Mouse (Mus musculus) liver, embryonic 12.5 days (tissue): ENCODE measurements around the gene Csrnp1. TPM values are rescaled to one million over a fixed set of nuclear protein-coding genes. Genes with fewer than 3 reads are reported as not detected.
A peak's percentile ranks its signal among the peaks of the same experiment; 100 is the strongest.

Experiments used
- ATAC-seq: fragments of 200-750 bp; cut with Nextera tagmentation; 2 replicates; pipeline ENCODE4 v1.8.0; 2017; ENCODE audit warnings: moderate number of reproducible peaks, mild to moderate bottlenecking, moderate library complexity
- H3K27ac ChIP-seq: fragments of 300-500 bp; sonication (generic); 2 replicates; pipeline ENCODE4 v1.5.1; 2016; ENCODE audit warnings: mild to moderate bottlenecking
- H3K27me3 ChIP-seq: fragments of 300-500 bp; sonication (generic); replicated peaks from 2 replicates; pipeline ENCODE4 v1.6.1; 2016; ENCODE audit warnings: mild to moderate bottlenecking, moderate library complexity
- H3K36me3 ChIP-seq: fragments of 300-500 bp; sonication (generic); 2 replicates; pipeline ENCODE4 v1.6.1; 2016; ENCODE audit warnings: mild to moderate bottlenecking, moderate library complexity
- H3K4me1 ChIP-seq: fragments of 300-500 bp; sonication (generic); 2 replicates; pipeline ENCODE4 v1.6.1; 2016
- H3K4me2 ChIP-seq: fragments of 300-500 bp; sonication (generic); 2 replicates; pipeline ENCODE4 v1.6.1; 2016; ENCODE audit warnings: mild to moderate bottlenecking, moderate library complexity
- H3K4me3 ChIP-seq: fragments of 300-500 bp; sonication (generic); 2 replicates; pipeline ENCODE4 v1.5.1; 2016; ENCODE audit warnings: mild to moderate bottlenecking, moderate library complexity
- H3K9ac ChIP-seq: fragments of 300-500 bp; sonication (generic); 2 replicates; pipeline ENCODE4 v1.6.1; 2016; ENCODE audit warnings: mild to moderate bottlenecking, moderate library complexity
- H3K9me3 ChIP-seq: fragments of 300-500 bp; sonication (generic); replicated peaks from 2 replicates; pipeline ENCODE4 v1.6.1; 2016; ENCODE audit warnings: mild to moderate bottlenecking, moderate library complexity
- WGBS: fragments of 180-500 bp; shearing (Covaris S2); methylation state at CpG from one replicate; pipeline ENCODE4 v1.1.7; 2016; ENCODE audit not compliant: insufficient replicate concordance; 5-methylcytosine and 5-hydroxymethylcytosine counted together
- polyA plus RNA-seq: library from polyadenylated mRNA; unstranded; fragments of >200 nt; fragmentation: Nextera tagmentation; extraction: Ambion mirVana; gene quantifications from 2 replicates; pipeline ENCODE4 v1.2.1, GENCODE M21; 2016

The Csrnp1 gene
- 1.5 and 1.9 TPM in 2 replicates for polyA plus RNA-seq

DNA sequence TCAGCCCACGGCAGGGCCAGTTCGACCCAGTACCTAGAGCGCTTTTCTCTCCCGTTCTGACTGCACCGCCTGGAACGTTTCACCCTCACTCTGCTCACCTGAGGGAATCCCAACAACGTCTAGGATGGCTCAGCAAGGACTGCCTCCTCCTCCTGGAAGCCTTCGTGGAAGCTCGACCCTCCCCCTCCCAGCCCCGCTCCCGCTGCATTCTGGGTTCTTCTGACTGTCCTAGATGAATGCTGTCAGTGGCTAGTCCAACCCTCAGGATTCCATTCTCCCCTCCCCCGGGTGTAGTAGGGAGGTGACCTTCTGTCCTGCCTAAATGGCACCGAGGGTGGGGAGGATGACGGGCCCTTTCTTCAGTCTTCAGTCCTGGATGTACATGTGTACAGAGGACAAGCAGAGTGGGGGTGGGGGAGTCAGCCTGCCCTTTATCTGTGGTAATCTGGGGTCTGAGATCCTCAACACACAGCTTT, at the start of gene Csrnp1:
Gene Csrnp1 (minus strand): TSS at position 123 of the 476 bp plus-strand sequence.
- H3K4me1 ChIP-seq = peaks cover 51% of the 10 kb centered on the region
- 13% methylated on average over 14 of the region's 14 CpGs for WGBS
- H3K9ac ChIP-seq = peak within 1 kb of the TSS; percentile 73
- no peaks in the 10 kb centered on the region for H3K36me3 ChIP-seq
- H3K9me3 ChIP-seq = no peaks in the 10 kb centered on the region
- H3K27ac ChIP-seq = peak within 1 kb of the TSS; percentile 69
- H3K4me2 ChIP-seq = peak within 1 kb of the TSS; percentile 99
- peak within 1 kb of the TSS; percentile 69 for H3K4me3 ChIP-seq
- no peak for ATAC-seq
- H3K27me3 ChIP-seq = peaks cover 49% of the 10 kb centered on the region

DNA sequence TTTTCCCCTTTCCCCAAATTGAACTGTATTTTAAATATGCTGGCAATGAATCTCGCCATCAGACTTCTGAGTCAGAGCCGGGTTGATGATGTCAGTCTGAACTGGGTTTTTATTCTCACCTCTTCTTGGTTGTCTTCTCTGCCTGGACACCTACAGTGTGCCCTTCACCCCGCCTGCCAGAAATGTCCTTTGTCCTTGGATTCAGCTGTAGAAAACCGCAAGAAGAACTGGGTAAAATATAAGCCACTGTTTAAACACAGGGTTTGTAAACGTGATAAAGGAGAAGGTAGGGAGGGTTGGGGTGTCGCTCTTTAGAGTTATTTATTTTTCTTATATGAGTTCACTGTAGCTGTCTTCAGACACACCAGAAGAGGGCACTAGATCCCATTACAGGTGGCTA, 48.3 kb upstream of the Csrnp1 start:
- WGBS = 66% methylated on average over 6 of the region's 6 CpGs
- Histone ChIP-seq H3K9me3 (no peaks in the 10 kb centered on the region), H3K27me3 (no peaks in the 10 kb centered on the region), H3K4me1 (peaks cover 8% of the 10 kb centered on the region), H3K27ac (no peak overlapping the region), H3K9ac (no peak overlapping the region), H3K4me3 (no peak overlapping the region), H3K4me2 (no peak overlapping the region), H3K36me3 (no peaks in the 10 kb centered on the region)
- no peak for ATAC-seq

DNA sequence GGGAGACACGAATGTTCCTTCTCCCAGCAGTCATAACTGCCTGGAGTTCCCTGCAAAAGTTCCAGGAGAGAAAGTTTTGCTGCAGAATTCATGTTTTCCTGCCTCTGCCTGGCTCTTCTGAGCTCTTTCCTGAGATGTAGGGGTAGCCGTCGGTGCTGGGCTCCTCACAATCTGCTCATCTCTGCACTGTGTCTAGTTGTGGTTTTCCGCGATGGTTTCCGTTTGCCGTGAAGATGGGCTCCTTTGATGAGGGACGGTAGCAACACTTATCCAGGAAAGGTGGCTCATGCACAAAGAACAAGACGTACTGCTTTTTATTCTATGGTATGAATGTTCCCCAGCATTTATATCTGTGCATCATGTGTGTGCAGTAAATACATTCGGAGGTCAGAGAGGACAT, 46.0 kb upstream of the Csrnp1 start:
- ATAC-seq = no peak
- WGBS = 30% methylated on average over 10 of the region's 10 CpGs
- H3K4me3 ChIP-seq = no peak overlapping the region

DNA sequence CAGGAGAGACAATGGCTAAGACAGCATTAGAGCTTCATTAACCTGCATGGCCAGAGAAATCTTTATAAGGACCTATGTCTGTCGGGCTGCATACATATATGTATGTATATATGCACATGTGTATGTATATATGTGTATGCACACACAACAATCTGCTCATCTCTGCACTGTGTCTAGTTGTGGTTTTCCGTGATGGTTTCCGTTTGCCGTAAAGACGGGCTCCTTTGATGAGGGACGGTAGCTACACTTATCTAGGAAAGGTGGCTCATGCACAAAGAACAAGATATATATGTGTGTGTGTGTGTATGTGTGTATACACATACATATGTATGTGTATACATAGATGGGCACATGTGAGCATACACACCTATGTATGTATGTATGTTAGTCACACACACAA, 45.4 kb upstream of the Csrnp1 start:
- H3K36me3 ChIP-seq = no peaks in the 10 kb centered on the region
- peaks cover 5% of the 10 kb centered on the region for H3K27me3 ChIP-seq
- H3K9ac ChIP-seq = no peak overlapping the region
- ATAC-seq = no peak
- H3K4me3 ChIP-seq = no peak overlapping the region
- peaks cover 14% of the 10 kb centered on the region for H3K4me1 ChIP-seq
- WGBS = 58% methylated on average over 6 of the region's 6 CpGs
- H3K4me2 ChIP-seq = no peak overlapping the region
- H3K9me3 ChIP-seq = no peaks in the 10 kb centered on the region
- no peak overlapping the region for H3K27ac ChIP-seq

More for the DNA sequence above, 46.0 kb upstream of the Csrnp1 start:
- H3K27ac ChIP-seq = no peak overlapping the region
- H3K4me2 ChIP-seq = no peak overlapping the region
- no peak overlapping the region for H3K9ac ChIP-seq
- H3K27me3 ChIP-seq = peaks cover 5% of the 10 kb centered on the region
- no peaks in the 10 kb centered on the region for H3K36me3 ChIP-seq
- no peaks in the 10 kb centered on the region for H3K9me3 ChIP-seq
- peaks cover 14% of the 10 kb centered on the region for H3K4me1 ChIP-seq

DNA sequence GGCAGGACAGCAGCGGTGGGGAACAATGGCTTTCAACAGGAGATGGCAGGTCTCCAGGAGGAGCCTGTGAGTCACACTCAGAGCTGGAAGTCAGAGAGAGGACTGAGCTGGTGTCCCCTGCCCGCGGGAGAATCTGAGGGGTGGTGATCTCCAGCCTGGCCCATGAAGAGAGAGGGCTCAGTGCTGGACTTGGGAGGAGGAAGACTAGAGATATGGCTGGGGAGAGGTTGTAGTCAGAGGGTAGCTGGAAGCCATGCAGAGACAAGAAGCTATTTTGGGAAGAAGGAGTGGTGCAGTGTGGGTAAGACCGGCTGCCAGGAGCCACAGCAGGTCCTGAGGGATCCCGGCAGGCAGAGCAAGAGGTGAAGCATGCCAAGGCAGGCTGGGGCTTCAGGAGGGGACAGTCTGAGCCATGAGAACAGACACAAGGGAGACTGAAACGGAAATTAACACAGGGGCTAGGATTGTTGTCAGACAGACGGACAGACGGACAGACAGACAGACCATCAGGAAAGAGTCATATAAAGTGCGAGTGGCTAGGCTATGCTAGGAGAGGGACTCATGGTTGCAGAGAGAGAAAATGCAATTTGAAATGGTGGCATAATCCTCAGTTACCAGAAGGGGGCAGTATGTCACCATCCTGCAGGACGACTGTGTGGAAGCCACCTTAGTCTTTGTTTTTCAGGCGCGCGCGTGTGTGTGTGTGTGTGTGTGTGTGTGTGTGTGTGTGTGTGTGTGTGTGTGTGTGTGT, 43.1 kb upstream of the Csrnp1 start:
- H3K9me3 ChIP-seq = no peaks in the 10 kb centered on the region
- 22% methylated on average over 14 of the region's 14 CpGs for WGBS

DNA sequence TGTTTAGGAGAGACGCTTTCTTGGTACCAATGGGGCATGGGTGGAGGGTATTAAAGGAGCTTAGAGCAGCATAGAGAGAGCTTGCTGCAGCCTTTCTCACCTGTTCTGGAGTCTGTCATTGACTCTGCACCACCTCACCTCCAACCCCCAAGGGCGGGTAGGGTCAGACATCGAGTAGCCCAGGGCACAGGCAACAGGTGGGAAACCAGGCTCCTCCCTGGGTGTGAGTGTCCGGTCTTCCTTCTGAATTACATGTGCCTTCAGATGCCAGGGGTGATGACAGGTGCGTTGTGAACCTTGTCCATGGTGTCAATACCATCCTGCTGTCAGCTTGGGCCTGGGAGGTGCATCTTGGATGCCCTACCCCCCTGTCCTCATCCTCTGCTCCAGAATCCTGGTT, 40.2 kb upstream of the Csrnp1 start:
- Histone ChIP-seq H3K4me2 (no peak overlapping the region), H3K4me3 (no peak overlapping the region), H3K27ac (no peak overlapping the region), H3K4me1 (peaks cover 9% of the 10 kb centered on the region), H3K9ac (no peak overlapping the region), H3K36me3 (no peaks in the 10 kb centered on the region), H3K27me3 (peaks cover 5% of the 10 kb centered on the region), H3K9me3 (no peaks in the 10 kb centered on the region)
- 66% methylated on average over 5 of the region's 5 CpGs for WGBS
- no peak; the same call in 1 of the 2 replicates for ATAC-seq

More for the DNA sequence above, 43.1 kb upstream of the Csrnp1 start:
- no peak overlapping the region for H3K4me3 ChIP-seq
- no peak overlapping the region for H3K27ac ChIP-seq
- peaks cover 5% of the 10 kb centered on the region for H3K27me3 ChIP-seq
- ATAC-seq = no peak; the same call in 1 of the 2 replicates
- H3K9ac ChIP-seq = no peak overlapping the region
- peaks cover 14% of the 10 kb centered on the region for H3K4me1 ChIP-seq
- peak overlapping the region; percentile 14 for H3K4me2 ChIP-seq
- no peaks in the 10 kb centered on the region for H3K36me3 ChIP-seq

DNA sequence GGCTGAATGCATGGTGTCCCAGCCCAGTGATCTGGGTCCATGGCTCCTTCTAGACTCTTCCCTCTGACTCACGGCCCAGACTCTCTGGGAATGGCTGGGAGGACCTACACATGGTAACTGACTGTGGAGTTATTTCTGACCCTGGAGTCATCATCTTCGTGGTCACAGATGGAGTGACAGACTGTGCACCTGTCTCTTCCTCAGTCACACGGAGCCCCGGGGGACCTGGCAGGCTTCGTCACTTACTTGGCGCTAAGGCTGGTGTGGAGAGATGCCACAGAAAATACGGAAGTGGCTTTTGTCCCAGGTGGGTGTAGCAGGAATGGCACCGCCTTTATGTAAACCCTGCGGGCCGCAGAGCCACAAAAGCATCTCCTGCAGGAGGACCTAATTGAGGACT, 39.7 kb upstream of the Csrnp1 start:
- Histone ChIP-seq H3K4me3 (no peak overlapping the region), H3K9ac (no peak overlapping the region), H3K9me3 (no peaks in the 10 kb centered on the region), H3K27ac (no peak overlapping the region), H3K36me3 (no peaks in the 10 kb centered on the region), H3K4me1 (peaks cover 9% of the 10 kb centered on the region), H3K27me3 (peaks cover 5% of the 10 kb centered on the region), H3K4me2 (no peak overlapping the region)
- 64% methylated on average over 10 of the region's 10 CpGs for WGBS
- ATAC-seq = no peak

DNA sequence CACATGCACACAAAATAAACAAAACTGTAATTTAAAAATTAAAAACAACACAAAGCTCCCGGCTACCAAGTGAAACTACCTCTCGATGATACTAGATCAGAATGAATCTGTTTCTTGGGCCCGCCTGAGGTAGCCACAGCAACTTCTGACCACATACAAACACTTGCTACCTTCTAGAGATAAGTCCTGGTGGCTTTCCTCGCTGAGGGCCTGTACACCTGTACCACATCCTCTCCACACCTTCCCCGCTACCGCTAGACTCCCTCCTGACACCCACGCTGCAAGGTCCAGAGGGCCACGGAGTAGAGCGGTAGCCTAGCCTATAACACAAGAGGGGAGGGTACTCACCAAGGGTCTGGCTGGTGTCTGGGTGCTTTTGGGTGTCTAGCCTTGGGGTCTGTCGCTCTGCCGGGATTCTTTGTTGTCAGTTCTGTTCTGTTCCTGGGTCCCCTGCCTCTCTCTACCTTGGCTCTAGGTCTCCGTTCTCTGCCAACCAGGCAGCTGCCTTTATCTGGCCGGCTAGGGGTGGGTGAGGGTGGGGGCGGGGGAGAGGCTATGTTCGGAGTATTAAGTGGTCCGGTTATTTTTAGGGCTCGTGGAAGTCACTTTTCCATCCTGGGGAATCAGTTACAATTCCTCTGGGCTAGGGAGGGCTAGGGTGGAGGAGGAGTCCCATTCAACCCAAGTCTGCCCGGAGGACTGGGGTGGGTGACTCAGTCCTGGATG, 38.8 kb upstream of the Csrnp1 start, which contains the start of gene Xirp1:
Gene Xirp1 (minus strand): TSS at position 513 of the 726 bp plus-strand sequence.
- Histone ChIP-seq H3K4me2 (no peak within 1 kb of the TSS), H3K9me3 (no peaks in the 10 kb centered on the region), H3K9ac (no peak within 1 kb of the TSS), H3K27ac (no peak within 1 kb of the TSS), H3K27me3 (peaks cover 10% of the 10 kb centered on the region), H3K36me3 (no peaks in the 10 kb centered on the region), H3K4me3 (no peak within 1 kb of the TSS), H3K4me1 (peaks cover 9% of the 10 kb centered on the region)
- ATAC-seq = no peak
- 69% methylated on average over 18 of the region's 18 CpGs for WGBS

DNA sequence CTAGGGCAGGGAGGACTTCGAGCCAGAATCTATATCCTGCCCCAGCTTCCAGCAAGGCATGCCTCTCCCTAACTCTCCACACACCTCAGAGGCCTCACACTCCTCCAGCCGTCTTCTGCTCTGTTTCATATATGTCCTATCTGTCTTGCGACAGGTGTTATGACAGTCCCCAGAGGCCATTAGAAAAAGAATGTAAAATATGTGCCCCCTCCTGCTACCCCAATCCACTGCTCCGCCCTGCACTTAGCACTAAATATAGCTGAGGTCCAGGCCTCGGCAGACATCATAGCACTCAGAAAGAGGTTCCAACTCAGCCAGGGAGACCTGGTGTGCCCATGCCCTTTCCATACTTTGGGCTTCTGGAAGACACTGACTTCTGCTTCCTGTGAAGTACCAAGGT, 36.7 kb upstream of the Csrnp1 start:
- Histone ChIP-seq H3K9me3 (no peaks in the 10 kb centered on the region), H3K36me3 (no peaks in the 10 kb centered on the region), H3K27ac (no peak overlapping the region), H3K4me3 (no peak overlapping the region), H3K4me2 (no peak overlapping the region), H3K27me3 (peaks cover 5% of the 10 kb centered on the region), H3K9ac (no peak overlapping the region), H3K4me1 (peaks cover 3% of the 10 kb centered on the region; the same call in 1 of the 2 replicates)
- no peak for ATAC-seq
- WGBS = 52% methylated on average over 5 of the region's 5 CpGs

DNA sequence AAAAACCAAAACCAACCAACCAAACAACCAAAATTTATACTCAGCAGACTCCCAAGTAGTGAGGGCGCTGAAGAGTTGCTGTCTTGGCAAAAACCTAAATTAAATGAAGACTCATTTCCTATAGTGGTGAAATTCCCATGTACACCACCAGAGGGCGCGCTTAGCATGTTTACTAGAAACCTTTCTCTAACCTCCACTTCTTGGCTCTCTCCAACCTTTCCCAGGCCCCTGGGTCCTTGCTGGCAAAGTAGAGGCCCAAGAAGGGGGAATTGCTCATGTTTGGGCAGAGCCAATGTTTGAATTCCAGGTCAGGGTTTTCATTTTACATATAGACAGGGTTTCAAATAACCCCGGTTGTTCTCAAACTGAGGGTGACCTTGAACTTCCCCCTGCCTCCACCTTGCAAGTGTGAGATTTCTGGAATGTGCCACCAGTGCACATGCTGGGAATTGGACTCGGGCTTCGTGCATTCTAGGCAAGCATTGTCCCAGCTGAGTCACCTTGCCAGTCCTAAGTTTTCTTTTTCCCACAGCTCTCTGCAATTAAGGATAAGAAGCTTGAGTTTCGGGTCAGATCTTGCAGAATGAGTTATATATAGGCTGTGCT, 35.9 kb upstream of the Csrnp1 start:
- WGBS = 36% methylated on average over 7 of the region's 7 CpGs
- no peak overlapping the region for H3K4me3 ChIP-seq
- peaks cover 5% of the 10 kb centered on the region for H3K27me3 ChIP-seq

DNA sequence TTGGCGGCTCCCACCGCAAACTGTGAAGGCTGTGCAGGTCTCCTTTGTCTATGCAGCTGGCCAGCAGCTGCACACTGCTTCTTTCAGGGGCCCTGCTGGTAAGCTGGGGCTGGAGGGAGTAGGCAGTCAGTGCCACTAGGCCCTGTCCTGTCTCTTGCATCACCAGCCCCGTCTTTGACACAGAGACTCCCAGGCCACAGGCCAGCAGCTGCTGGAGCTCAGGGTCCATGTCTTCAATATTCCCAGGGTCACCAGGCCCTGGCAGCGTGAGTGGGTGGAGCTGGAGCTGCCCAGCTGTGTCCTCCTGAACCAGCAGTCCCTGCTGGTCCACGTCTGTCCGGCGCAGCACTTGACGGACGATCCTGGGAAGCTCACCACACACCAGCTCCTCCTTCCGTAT, 32.5 kb upstream of the Csrnp1 start:
- Histone ChIP-seq H3K4me3 (no peak overlapping the region), H3K9ac (no peak overlapping the region), H3K27ac (no peak overlapping the region), H3K36me3 (no peaks in the 10 kb centered on the region), H3K9me3 (no peaks in the 10 kb centered on the region), H3K4me2 (no peak overlapping the region), H3K4me1 (peaks cover 7% of the 10 kb centered on the region; the same call in 1 of the 2 replicates), H3K27me3 (peaks cover 8% of the 10 kb centered on the region)
- no peak for ATAC-seq
- WGBS = 62% methylated on average over 10 of the region's 10 CpGs

More for the DNA sequence above, 35.9 kb upstream of the Csrnp1 start:
- Histone ChIP-seq H3K4me2 (no peak overlapping the region), H3K9ac (no peak overlapping the region), H3K36me3 (no peaks in the 10 kb centered on the region), H3K27ac (no peak overlapping the region), H3K9me3 (no peaks in the 10 kb centered on the region), H3K4me1 (peaks cover 3% of the 10 kb centered on the region; the same call in 1 of the 2 replicates)
- no peak for ATAC-seq

DNA sequence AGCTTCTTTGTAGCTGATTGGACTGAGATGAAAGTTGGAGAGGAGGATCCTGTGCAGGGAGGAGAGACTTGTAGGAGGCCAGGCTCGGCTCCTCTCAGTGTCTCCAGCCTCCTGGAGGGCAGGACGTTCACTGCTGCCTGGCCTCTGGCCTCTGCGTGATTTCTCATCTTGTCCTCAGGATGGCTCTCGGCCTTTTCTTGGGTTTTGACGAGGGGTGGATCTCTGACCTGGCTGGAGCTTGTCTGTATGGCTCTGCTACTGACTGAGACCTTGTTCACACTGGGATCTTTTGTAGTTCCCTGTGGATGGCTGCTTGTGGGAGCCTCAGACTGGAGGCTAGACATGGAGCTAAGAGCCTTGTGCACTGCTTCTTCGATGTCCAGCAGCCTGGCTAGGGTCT, 30.4 kb upstream of the Csrnp1 start:
- Histone ChIP-seq H3K4me1 (peaks cover 18% of the 10 kb centered on the region), H3K9ac (no peak overlapping the region), H3K27ac (no peak overlapping the region), H3K4me2 (no peak overlapping the region), H3K27me3 (peaks cover 19% of the 10 kb centered on the region), H3K9me3 (no peaks in the 10 kb centered on the region), H3K4me3 (no peak overlapping the region), H3K36me3 (no peaks in the 10 kb centered on the region)
- WGBS = 59% methylated on average over 6 of the region's 6 CpGs
- ATAC-seq = no peak
